Mouse (Mus musculus) lung, postnatal 0 days (tissue): ENCODE data around the gene Sipa1l2.

Experiments used
- CTCF ChIP-seq: IDR thresholded peaks from 2 replicates; pipeline ENCODE4 v1.5.1; 2016; ENCODE audit warnings: antibody characterized with exemption, mild to moderate bottlenecking
- EP300 ChIP-seq: IDR thresholded peaks from 2 replicates; pipeline ENCODE4 v1.6.1; 2016; ENCODE audit warnings: antibody characterized with exemption, mild to moderate bottlenecking, control low read depth

GRCm38 (mm10) chr8:125460602-125461001 lies 109.0 kb downstream of the Sipa1l2 start:
- TF ChIP-seq CTCF = no peak
- no peak for TF ChIP-seq EP300
